Mouse (Mus musculus) intestine, embryonic 15.5 days (tissue): Measurements from ENCODE around the gene Gpc5. TPM values are rescaled to one million over a fixed set of nuclear protein-coding genes. Genes with fewer than 3 reads are reported as not detected.
A peak's percentile ranks its signal among the peaks of the same experiment; 100 is the strongest.

Experiments
- ATAC-seq: fragments of 200-750 bp; cut with Nextera tagmentation; 2 replicates; pipeline ENCODE4 v1.8.0; 2017; ENCODE audit warnings: moderate TSS enrichment, moderate library complexity
- H3K27ac ChIP-seq: fragments of 300-500 bp; sonication (generic); 2 replicates; pipeline ENCODE4 v1.5.1; 2015; ENCODE audit warnings: mild to moderate bottlenecking, inconsistent platforms
- H3K27me3 ChIP-seq: fragments of 300-500 bp; sonication (generic); replicated peaks from 2 replicates; pipeline ENCODE4 v1.6.1; 2015; ENCODE audit warnings: inconsistent platforms
- H3K36me3 ChIP-seq: fragments of 300-500 bp; sonication (generic); 2 replicates; pipeline ENCODE4 v1.6.1; 2015; ENCODE audit warnings: inconsistent platforms
- H3K4me1 ChIP-seq: fragments of 300-500 bp; sonication (generic); replicated peaks from 2 replicates; pipeline ENCODE4 v1.6.1; 2015; ENCODE audit warnings: inconsistent platforms
- H3K4me2 ChIP-seq: fragments of 300-500 bp; sonication (generic); replicated peaks from 2 replicates; pipeline ENCODE4 v1.6.1; 2015; ENCODE audit warnings: mild to moderate bottlenecking, inconsistent platforms
- H3K4me3 ChIP-seq: fragments of 300-500 bp; sonication (generic); replicated peaks from 2 replicates; pipeline ENCODE4 v1.5.1; 2015; ENCODE audit warnings: inconsistent platforms
- H3K9ac ChIP-seq: fragments of 300-500 bp; sonication (generic); 2 replicates; pipeline ENCODE4 v1.6.1; 2015; ENCODE audit warnings: inconsistent platforms
- H3K9me3 ChIP-seq: fragments of 300-500 bp; sonication (generic); 2 replicates; pipeline ENCODE4 v1.6.1; 2016; ENCODE audit warnings: inconsistent platforms
- WGBS: fragments of 180-500 bp; shearing (Covaris S2); methylation state at CpG from one replicate; pipeline ENCODE4 v1.1.7; 2015; 5-methylcytosine and 5-hydroxymethylcytosine counted together
- polyA plus RNA-seq: library from polyadenylated mRNA; unstranded; fragments of >200 nt; fragmentation: Nextera tagmentation; extraction: Ambion mirVana; gene quantifications from 2 replicates; pipeline ENCODE4 v1.2.1, GENCODE M21; 2015

Gene Gpc5
- polyA plus RNA-seq, 1 experiment from 2014 or later: 0.15 TPM

GRCm38 (mm10) chr14:115156597-115156996 lies 64.6 kb downstream of the Gpc5 start:
- Histone ChIP-seq H3K4me1 (no peaks in the 10 kb centered on the region), H3K36me3 (no peaks in the 10 kb centered on the region), H3K27ac (no peak overlapping the region), H3K4me2 (no peak overlapping the region), H3K9ac (no peak overlapping the region), H3K27me3 (no peaks in the 10 kb centered on the region), H3K9me3 (no peaks in the 10 kb centered on the region), H3K4me3 (no peak overlapping the region)
- no peak for ATAC-seq
- WGBS: 70% methylated on average over 4 of the region's 4 CpGs

GRCm38 (mm10) chr14:115177322-115177836 lies 85.4 kb downstream of the Gpc5 start:
- Histone ChIP-seq H3K4me2 (no peak overlapping the region), H3K4me1 (no peaks in the 10 kb centered on the region), H3K36me3 (no peaks in the 10 kb centered on the region), H3K27ac (no peak overlapping the region), H3K4me3 (no peak overlapping the region), H3K27me3 (no peaks in the 10 kb centered on the region), H3K9me3 (no peaks in the 10 kb centered on the region), H3K9ac (no peak overlapping the region)
- no peak for ATAC-seq
- WGBS: 72% methylated on average over 3 of the region's 3 CpGs

DNA sequence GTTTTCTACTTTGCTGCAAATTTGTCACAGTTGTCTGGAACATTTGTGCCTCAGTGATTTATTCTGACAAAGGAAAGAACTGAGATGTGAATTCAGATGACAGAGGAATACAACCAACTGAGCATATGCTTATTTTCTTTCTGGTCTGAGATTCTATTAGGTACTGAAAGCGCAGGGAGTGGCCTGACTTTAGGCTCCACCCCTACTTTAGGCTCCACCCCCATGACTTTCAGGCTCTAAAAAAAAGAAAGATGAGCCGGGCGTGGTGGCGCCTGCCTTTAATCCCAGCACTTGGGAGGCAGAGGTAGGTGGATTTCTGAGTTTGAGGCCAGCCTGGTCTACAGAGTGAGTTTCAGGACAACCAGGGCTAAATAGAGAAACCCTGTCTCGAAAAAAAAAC lies 87.9 kb downstream of the Gpc5 start:
- 81% methylated on average over 5 of the region's 5 CpGs for WGBS
- H3K9me3 ChIP-seq: no peaks in the 10 kb centered on the region
- H3K4me1 ChIP-seq: no peaks in the 10 kb centered on the region
- no peak overlapping the region for H3K27ac ChIP-seq
- H3K36me3 ChIP-seq: no peaks in the 10 kb centered on the region
- no peak overlapping the region for H3K9ac ChIP-seq
- no peak overlapping the region for H3K4me2 ChIP-seq
- no peak for ATAC-seq
- no peak overlapping the region for H3K4me3 ChIP-seq
- no peaks in the 10 kb centered on the region for H3K27me3 ChIP-seq

DNA sequence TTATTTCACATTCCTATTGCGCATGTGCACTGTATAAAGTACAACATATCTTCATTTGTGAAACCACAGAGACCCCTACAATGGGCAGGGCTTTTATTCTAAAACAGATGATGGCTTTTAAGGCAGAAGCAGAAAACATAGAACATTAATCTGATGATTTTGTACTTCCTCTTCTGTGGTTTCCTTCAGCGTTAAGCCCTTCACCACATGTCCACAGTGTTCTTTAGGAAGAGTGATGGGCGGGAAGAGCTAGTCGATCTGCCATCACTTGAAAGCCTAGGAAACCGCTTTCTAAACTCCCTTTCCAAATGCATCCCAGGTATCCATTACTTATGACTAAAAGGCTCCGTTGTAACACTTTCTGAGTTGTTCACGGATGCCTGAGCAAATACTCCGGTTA lies 96.2 kb downstream of the Gpc5 start:
- H3K9ac ChIP-seq: no peak overlapping the region
- no peak overlapping the region for H3K4me3 ChIP-seq
- H3K36me3 ChIP-seq: no peaks in the 10 kb centered on the region
- no peak for ATAC-seq
- WGBS: 78% methylated on average over 8 of the region's 8 CpGs
- no peaks in the 10 kb centered on the region for H3K4me1 ChIP-seq
- no peaks in the 10 kb centered on the region for H3K27me3 ChIP-seq
- H3K4me2 ChIP-seq: no peak overlapping the region
- H3K27ac ChIP-seq: no peak overlapping the region
- no peaks in the 10 kb centered on the region for H3K9me3 ChIP-seq

GRCm38 (mm10) chr14:115228075-115228474 lies 136.1 kb downstream of the Gpc5 start:
- 76% methylated on average over 5 of the region's 5 CpGs for WGBS
- no peaks in the 10 kb centered on the region for H3K9me3 ChIP-seq
- no peaks in the 10 kb centered on the region for H3K27me3 ChIP-seq
- no peak for ATAC-seq
- H3K4me2 ChIP-seq: no peak overlapping the region
- no peak overlapping the region for H3K9ac ChIP-seq
- H3K36me3 ChIP-seq: no peaks in the 10 kb centered on the region
- H3K4me3 ChIP-seq: no peak overlapping the region
- no peaks in the 10 kb centered on the region for H3K4me1 ChIP-seq
- no peak overlapping the region for H3K27ac ChIP-seq

DNA sequence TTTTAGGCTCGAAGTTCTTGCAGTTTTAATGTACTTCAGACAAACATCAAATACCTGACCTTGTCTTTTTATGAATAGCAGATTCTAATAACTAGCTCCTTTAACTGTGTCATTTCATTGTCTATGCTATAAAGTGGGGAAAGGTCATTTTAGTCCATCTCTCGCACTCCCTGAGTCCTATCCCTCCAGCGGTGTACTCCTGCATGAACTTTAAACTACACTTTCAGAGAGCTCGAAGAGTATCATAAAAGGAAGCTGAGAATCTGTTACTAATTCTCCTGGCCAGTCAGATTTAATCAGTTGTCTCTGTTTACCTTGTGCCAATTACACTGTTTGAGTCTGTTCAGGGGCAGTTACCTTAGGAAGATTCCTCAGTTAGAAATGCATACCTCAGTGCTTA lies 144.4 kb downstream of the Gpc5 start:
- no peaks in the 10 kb centered on the region for H3K4me1 ChIP-seq
- H3K27me3 ChIP-seq: no peaks in the 10 kb centered on the region
- H3K4me2 ChIP-seq: no peak overlapping the region
- WGBS: 18% methylated on average over 4 of the region's 4 CpGs
- H3K27ac ChIP-seq: no peak overlapping the region
- H3K4me3 ChIP-seq: no peak overlapping the region
- H3K9me3 ChIP-seq: no peaks in the 10 kb centered on the region
- H3K9ac ChIP-seq: no peak overlapping the region
- peak; percentile 75 for ATAC-seq
- no peaks in the 10 kb centered on the region for H3K36me3 ChIP-seq

DNA sequence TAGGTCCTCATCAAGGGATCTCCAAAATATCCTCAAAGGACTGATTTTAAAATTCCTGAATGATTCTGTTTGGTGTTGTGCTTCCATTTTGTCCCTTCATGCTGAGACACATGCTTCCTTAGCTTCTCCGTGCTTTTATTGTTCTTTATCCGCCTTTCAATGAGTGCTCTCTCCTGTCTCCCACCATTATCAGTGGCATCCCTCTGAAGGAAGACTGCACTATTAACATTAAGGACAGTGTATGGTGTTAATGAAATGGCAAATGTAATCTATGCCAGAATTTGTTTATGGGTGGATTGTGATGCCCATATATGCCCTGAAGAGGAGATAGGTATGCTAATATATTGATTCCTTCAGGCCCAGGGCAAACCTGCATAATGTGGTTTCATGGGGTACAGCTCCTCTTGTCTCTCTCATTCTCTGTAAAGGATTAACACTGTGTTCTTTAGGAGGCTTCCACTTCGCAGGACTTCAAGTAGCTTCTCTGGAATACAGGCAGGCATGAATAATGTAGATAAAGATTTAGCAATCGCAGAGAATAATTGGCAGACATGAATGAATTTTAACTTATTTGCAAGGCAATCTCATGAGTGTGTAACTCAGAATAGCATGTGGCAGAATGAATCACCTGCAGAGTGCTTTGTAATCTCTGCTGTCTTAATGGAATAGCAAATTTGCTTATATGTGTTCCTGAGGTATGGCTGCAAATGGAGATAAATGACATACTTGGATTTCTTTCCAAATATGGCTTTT lies 148.8 kb downstream of the Gpc5 start:
- WGBS: 79% methylated on average over 4 of the region's 4 CpGs

GRCm38 (mm10) chr14:115250537-115250936 lies 158.5 kb downstream of the Gpc5 start:
- no peaks in the 10 kb centered on the region for H3K36me3 ChIP-seq
- no peak overlapping the region for H3K4me2 ChIP-seq
- 88% methylated on average over 6 of the region's 6 CpGs for WGBS
- H3K4me3 ChIP-seq: no peak overlapping the region
- H3K4me1 ChIP-seq: no peaks in the 10 kb centered on the region
- no peak overlapping the region for H3K9ac ChIP-seq
- H3K9me3 ChIP-seq: no peaks in the 10 kb centered on the region
- H3K27ac ChIP-seq: no peak overlapping the region
- no peaks in the 10 kb centered on the region for H3K27me3 ChIP-seq
- no peak for ATAC-seq

More for the DNA sequence above, 148.8 kb downstream of the Gpc5 start:
- H3K9me3 ChIP-seq: no peaks in the 10 kb centered on the region
- H3K36me3 ChIP-seq: no peaks in the 10 kb centered on the region
- H3K4me2 ChIP-seq: no peak overlapping the region
- no peak overlapping the region for H3K9ac ChIP-seq
- no peaks in the 10 kb centered on the region for H3K4me1 ChIP-seq
- no peak overlapping the region for H3K4me3 ChIP-seq
- H3K27me3 ChIP-seq: no peaks in the 10 kb centered on the region
- no peak overlapping the region for H3K27ac ChIP-seq
- no peak for ATAC-seq

DNA sequence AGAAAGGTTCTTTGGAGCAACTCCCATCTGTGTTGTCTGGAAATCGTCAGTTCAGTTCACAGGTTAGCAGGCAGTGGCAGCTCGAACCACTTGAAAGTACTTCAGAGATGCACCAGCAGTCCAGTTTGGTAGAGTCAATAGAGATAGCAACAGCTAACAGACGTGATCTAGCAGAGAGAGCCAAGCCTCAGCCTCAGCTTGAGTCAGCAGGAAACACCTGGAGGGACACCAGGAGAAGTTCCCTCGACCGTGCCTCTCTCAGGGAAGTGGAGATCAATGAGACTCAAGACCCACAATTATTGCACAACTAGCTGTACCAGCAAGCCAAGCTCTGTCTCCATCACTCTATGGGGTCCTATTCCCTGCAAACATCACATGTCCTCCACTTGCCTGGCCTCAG lies 159.8 kb downstream of the Gpc5 start:
- H3K4me3 ChIP-seq: no peak overlapping the region
- H3K36me3 ChIP-seq: no peaks in the 10 kb centered on the region
- no peaks in the 10 kb centered on the region for H3K27me3 ChIP-seq
- no peak for ATAC-seq
- no peak overlapping the region for H3K4me2 ChIP-seq
- no peak overlapping the region for H3K9ac ChIP-seq
- H3K27ac ChIP-seq: no peak overlapping the region
- no peaks in the 10 kb centered on the region for H3K9me3 ChIP-seq
- 32% methylated on average over 5 of the region's 5 CpGs for WGBS
- no peaks in the 10 kb centered on the region for H3K4me1 ChIP-seq

DNA sequence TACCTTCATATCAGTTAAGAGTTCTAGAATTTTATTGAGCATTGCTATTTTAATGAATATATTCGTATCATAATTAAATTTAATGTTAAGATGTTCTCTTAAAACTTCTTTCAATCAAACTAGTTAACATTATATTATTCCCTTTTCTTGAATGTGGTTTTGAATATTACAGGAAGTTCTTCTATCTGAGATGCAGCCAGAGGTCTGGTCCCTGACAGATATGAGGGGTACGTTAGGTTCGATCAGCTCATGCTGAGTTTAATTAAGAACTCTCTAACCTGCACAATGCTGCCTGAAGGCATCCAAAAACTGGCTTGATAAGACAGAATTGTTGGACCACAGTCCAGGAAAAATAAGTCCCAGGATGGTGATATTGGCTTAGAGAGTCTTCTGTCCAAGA lies 161.1 kb downstream of the Gpc5 start:
- no peaks in the 10 kb centered on the region for H3K9me3 ChIP-seq
- H3K4me1 ChIP-seq: no peaks in the 10 kb centered on the region
- no peak overlapping the region for H3K9ac ChIP-seq
- no peak overlapping the region for H3K4me3 ChIP-seq
- no peak overlapping the region for H3K4me2 ChIP-seq
- no peak for ATAC-seq
- no peaks in the 10 kb centered on the region for H3K36me3 ChIP-seq
- no peaks in the 10 kb centered on the region for H3K27me3 ChIP-seq
- 95% methylated on average over 3 of the region's 3 CpGs for WGBS
- no peak overlapping the region for H3K27ac ChIP-seq

GRCm38 (mm10) chr14:115253685-115254084 lies 161.7 kb downstream of the Gpc5 start:
- Histone ChIP-seq H3K4me1 (no peaks in the 10 kb centered on the region), H3K9me3 (no peaks in the 10 kb centered on the region), H3K27me3 (no peaks in the 10 kb centered on the region), H3K36me3 (no peaks in the 10 kb centered on the region), H3K9ac (no peak overlapping the region), H3K4me3 (no peak overlapping the region), H3K4me2 (no peak overlapping the region), H3K27ac (no peak overlapping the region)
- 96% methylated on average over 2 of the region's 2 CpGs for WGBS
- no peak for ATAC-seq

DNA sequence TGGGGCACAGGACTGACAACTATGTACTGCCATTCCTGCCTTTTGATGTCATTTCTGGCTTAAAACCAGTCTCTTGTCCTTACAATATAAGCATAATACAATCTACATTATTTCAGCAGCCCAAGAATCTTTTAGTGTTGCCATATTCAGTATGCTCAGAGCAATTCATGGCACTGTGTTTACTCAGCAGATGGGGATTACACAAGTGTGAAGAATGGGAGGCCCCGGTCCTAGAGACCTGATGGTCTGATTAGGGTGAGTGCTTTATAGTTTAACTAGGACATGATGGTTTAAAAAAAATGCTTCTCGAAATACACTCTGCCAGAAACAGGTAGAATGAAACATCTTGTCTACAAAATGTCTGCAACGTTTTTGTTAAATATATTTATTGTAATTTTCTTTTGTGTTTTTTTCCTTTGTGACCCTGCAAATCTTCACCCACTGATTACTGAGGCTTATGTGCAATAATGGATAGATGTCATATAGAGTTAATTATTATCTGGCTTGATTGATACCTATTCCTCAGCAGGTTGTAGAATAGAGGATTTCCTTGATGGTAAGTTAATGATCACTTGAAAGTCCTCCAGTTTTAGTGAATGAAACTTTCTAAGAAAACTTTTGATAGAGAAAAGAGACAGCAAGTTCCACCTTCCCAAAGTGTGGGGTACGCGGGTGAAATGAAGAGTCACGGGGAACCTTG lies 177.8 kb downstream of the Gpc5 start:
- H3K36me3 ChIP-seq: no peaks in the 10 kb centered on the region
- no peaks in the 10 kb centered on the region for H3K9me3 ChIP-seq
- H3K9ac ChIP-seq: no peak overlapping the region
- H3K4me3 ChIP-seq: no peak overlapping the region
- H3K27ac ChIP-seq: no peak overlapping the region
- ATAC-seq: peak; percentile 84
- H3K27me3 ChIP-seq: no peaks in the 10 kb centered on the region
- no peaks in the 10 kb centered on the region for H3K4me1 ChIP-seq
- WGBS: 65% methylated on average over 6 of the region's 6 CpGs
- H3K4me2 ChIP-seq: no peak overlapping the region

GRCm38 (mm10) chr14:115270445-115270844 lies 178.4 kb downstream of the Gpc5 start:
- 79% methylated on average over 6 of the region's 6 CpGs for WGBS
- no peak overlapping the region for H3K27ac ChIP-seq

More at GRCm38 (mm10) chr14:115270445-115270844, 178.4 kb downstream of the Gpc5 start:
- Histone ChIP-seq H3K4me2 (no peak overlapping the region), H3K4me1 (no peaks in the 10 kb centered on the region), H3K9me3 (no peaks in the 10 kb centered on the region), H3K27me3 (no peaks in the 10 kb centered on the region), H3K36me3 (no peaks in the 10 kb centered on the region), H3K4me3 (no peak overlapping the region), H3K9ac (no peak overlapping the region)
- no peak for ATAC-seq
